Mouse (Mus musculus): ENCODE data around the gene Igsf10. TPM values are rescaled to one million over a fixed set of nuclear protein-coding genes. Genes with fewer than 3 reads are reported as not detected.
"Not testable (repeated sequence)": the region's sequence is repeated elsewhere in the genome, so short reads cannot be mapped to it uniquely, and the experiment has no call there.

The Igsf10 gene
- not detected for polyA plus RNA-seq (2017; shearing (Covaris generic))

GRCm38 (mm10) chr3:59344065-59344905, at the start of gene Igsf10:
Gene Igsf10, minus strand, starts transcription at chr3:59344394.
- ATAC-seq = no peak

- ATAC-seq = no peak
These were observed 41.4 kb upstream of the Igsf10 start for GRCm38 (mm10) chr3:59385553-59385952.

- no peak for ATAC-seq
These were observed 40.8 kb upstream of the Igsf10 start for GRCm38 (mm10) chr3:59385000-59385399.

- no peak for ATAC-seq
These were observed 40.1 kb upstream of the Igsf10 start for GRCm38 (mm10) chr3:59384321-59384720.

GRCm38 (mm10) chr3:59378791-59379190, 34.6 kb upstream of the Igsf10 start:
- not testable (repeated sequence) for ATAC-seq

GRCm38 (mm10) chr3:59361895-59362294, 17.7 kb upstream of the Igsf10 start:
- ATAC-seq = no peak

GRCm38 (mm10) chr3:59360102-59360501, 15.9 kb upstream of the Igsf10 start:
- no peak for ATAC-seq

- ATAC-seq = no peak
These were observed 10.0 kb upstream of the Igsf10 start for GRCm38 (mm10) chr3:59354156-59354555.

GRCm38 (mm10) chr3:59351768-59352167, 7.6 kb upstream of the Igsf10 start:
- ATAC-seq = no peak

GRCm38 (mm10) chr3:59343026-59343425, 1.2 kb downstream of the Igsf10 start:
- no peak for ATAC-seq

GRCm38 (mm10) chr3:59341647-59342427, 2.4 kb downstream of the Igsf10 start:
- no peak for ATAC-seq

GRCm38 (mm10) chr3:59328526-59328925, 15.7 kb downstream of the Igsf10 start:
- ATAC-seq = no peak

GRCm38 (mm10) chr3:59321278-59321876, 22.8 kb downstream of the Igsf10 start:
- ATAC-seq = peak; percentile 52

GRCm38 (mm10) chr3:59316077-59316476, 28.1 kb downstream of the Igsf10 start:
- ATAC-seq = no peak

- no peak for ATAC-seq
These were observed 31.6 kb downstream of the Igsf10 start for GRCm38 (mm10) chr3:59312610-59313009.

GRCm38 (mm10) chr3:59305518-59305917, 38.7 kb downstream of the Igsf10 start:
- ATAC-seq = no peak

GRCm38 (mm10) chr3:59304944-59305343, 39.2 kb downstream of the Igsf10 start:
- no peak for ATAC-seq

- no peak for ATAC-seq
These were observed 46.5 kb downstream of the Igsf10 start for GRCm38 (mm10) chr3:59297653-59298052.

- ATAC-seq = peak; percentile 73
These were observed 47.5 kb downstream of the Igsf10 start for GRCm38 (mm10) chr3:59296563-59297130.

- ATAC-seq = peak; percentile 40
These were observed 48.3 kb downstream of the Igsf10 start for GRCm38 (mm10) chr3:59295699-59296562.

GRCm38 (mm10) chr3:59293437-59294199, 50.6 kb downstream of the Igsf10 start:
- no peak for ATAC-seq

Measured in activated CD4-positive, CD25-positive, alpha-beta regulatory T cell, adult 4 months (primary cell).